Mouse (Mus musculus): Measurements from ENCODE around the gene Pdcd7. TPM values are rescaled to one million over a fixed set of nuclear protein-coding genes. Genes with fewer than 3 reads are reported as not detected.
"Not testable (repeated sequence)": the region's sequence is repeated elsewhere in the genome, so short reads cannot be mapped to it uniquely, and the experiment has no call there.

Gene Pdcd7
- total RNA-seq (2014; fragmentation: Nextera tagmentation) (7.6 and 11.1 TPM in 2 replicates), total RNA-seq (2017) (13.1 and 21.6 TPM in 2 replicates)

DNA sequence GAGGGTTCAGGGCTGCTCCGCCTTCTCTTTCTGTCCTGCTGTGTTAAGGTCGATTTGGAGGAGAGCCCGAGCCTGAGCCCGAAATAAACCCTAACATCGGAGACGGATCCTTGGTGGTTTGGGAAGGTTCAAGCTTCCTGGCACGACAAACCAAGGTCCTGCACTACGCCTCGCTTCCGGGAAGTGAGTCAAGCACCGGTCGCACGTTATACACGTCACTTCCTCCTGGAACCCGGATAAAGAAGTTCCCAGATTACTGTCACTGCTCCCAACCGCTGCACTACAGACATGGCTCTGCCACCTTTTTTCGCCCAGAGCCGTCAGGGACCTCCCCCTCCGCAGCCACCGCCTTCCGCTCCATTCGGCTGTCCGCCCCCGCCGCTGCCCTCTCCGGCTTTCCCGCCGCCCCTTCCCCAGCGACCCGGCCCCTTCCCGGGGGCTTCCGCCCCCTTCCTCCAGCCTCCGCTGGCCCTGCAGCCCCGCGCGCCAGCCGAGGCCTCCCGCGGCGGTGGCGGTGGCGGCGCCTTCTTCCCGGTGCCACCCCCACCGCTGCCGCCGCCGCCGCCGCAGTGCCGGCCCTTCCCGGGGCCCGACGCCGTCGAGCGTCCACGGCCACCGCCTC lies at the start of gene Pdcd7:
Gene Pdcd7 (plus strand): TSS at position 251 of the 622 bp plus-strand sequence.
- peak; percentile 94 for ATAC-seq (replicated peaks; ENCODE audit: low FRiP score, low TSS enrichment, poor library complexity, severe bottlenecking)

DNA sequence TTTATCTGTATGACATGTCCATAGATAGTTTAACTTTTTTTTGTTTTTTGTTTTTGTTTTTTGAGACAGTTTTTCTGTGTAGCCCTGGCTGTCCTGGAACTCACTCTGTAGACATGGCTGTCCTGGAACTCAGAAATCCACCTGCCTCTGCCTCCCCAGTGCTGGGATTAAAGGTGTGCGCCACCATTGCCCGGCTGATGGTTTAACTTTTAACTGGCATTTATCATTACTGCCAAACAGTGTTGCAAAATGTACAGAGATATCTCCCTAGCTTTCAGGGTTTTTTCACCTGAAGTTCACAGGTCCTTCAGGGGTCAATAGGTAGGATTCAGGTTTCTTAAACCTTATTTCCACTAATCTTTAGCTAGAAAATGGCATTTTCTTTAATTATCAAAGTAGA lies 48.8 kb upstream of the Pdcd7 start:
- ATAC-seq (replicated peaks; ENCODE audit: low FRiP score, low TSS enrichment, poor library complexity, severe bottlenecking): no peak

DNA sequence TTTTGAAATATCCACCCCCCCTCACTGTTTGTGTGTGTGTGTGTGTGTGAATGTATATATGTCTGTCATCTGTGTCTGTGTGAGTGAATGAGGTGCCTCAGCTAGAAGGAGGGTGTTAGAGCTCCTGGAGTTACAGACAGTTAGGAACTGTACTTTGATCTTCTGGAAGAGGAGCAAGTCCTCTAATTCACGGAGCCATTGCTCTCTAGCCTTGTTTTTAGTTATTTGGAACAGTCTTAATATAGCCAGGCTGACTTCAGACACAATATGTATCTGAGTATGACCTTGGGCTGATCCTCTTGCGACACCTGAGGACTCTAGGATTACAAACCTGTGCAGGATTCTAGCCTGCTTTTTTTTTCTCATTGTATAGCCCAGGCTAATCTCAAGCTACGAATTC lies 47.1 kb upstream of the Pdcd7 start:
- no peak for ATAC-seq (replicated peaks; ENCODE audit: low FRiP score, low TSS enrichment, poor library complexity, severe bottlenecking)

DNA sequence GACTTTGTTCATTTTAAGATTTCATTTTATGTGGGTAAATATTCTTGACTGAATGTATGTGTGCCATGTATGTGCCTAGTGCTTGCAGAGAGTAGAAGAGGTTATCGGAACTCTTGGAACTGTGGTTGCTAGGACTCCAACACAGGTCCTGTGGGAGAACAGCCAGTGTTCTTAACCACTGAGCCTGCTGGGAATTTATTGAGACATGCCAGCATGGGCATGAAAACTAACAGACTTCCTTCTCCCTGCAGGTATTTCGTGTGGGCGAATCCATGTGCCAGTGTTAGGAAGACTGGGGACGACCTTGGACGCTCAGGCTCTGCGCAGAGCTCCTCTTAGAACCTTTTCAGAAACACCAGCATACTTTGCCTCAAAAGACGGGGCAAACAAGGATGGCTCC lies 46.3 kb upstream of the Pdcd7 start:
- no peak for ATAC-seq (replicated peaks; ENCODE audit: low FRiP score, low TSS enrichment, poor library complexity, severe bottlenecking)

DNA sequence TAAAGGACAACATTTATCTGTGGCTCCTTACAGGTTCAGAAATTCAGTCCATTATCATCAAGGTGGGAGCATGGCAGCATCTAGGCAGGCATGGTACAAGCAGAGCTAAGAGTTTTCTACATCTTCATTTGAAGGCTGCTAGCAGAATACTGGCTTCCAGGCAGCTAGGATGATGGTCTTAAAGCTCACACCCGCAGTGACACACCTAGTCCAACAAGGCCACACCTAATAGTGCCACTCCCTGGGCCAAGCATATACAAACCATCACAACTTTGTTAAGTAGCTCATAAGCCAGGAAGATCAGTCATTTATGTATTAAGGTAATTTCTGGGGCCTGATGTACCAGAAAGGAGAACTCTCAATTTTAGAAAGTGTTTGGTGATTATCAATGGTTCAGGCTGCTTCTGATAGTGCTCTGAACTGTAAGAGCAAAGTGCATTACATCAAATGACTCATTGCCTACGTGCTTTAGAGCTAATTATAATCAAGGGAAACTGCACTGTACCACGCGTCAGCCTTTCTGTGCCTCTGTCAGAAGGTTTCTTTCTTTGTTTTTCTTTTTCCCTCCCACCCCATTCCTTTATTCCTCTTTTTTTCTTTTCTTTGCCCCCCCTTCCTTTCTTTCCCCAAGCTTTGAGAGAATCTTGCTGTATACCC lies 43.4 kb upstream of the Pdcd7 start:
- no peak for ATAC-seq (replicated peaks; ENCODE audit: low FRiP score, low TSS enrichment, poor library complexity, severe bottlenecking)

DNA sequence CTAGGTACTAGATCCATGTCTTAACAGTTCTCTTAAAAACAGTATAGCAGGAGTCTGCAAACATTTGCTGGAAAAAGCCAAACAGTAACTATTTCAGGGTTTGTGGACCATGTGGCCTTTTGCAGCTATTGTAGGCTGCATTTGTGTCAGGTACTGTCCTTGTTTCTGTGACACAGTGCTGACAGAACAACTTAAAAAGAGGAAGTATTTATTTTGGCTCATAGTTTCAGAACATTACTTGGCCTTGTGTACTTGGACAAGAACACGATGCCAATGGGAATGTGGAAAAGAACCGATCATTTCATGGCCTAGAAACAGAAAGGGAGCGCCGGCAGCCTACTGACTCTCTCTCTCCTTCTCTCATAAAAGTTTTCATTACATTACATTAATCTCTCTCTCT lies 42.3 kb upstream of the Pdcd7 start:
- ATAC-seq (replicated peaks; ENCODE audit: low FRiP score, low TSS enrichment, poor library complexity, severe bottlenecking): no peak

DNA sequence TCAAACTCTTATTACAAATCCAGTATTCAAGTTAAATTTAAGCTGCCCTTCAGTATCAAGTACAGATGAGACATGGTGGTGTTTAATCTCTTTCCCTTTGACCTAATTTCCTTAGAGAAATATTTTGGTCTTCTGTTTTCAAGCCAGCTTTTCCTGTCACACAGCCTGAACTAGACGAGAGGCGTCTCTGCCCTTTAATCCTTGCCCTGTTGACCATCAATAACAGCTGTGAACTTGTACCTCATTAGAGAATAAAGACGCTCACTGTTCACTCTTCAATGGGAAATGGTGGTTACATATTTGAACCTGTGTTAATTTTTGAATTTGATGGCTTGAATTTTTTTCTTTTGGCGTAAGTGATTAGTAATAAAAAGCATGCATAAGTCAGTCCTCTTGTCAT lies 41.6 kb upstream of the Pdcd7 start:
- ATAC-seq (replicated peaks; ENCODE audit: low FRiP score, low TSS enrichment, poor library complexity, severe bottlenecking): no peak

DNA sequence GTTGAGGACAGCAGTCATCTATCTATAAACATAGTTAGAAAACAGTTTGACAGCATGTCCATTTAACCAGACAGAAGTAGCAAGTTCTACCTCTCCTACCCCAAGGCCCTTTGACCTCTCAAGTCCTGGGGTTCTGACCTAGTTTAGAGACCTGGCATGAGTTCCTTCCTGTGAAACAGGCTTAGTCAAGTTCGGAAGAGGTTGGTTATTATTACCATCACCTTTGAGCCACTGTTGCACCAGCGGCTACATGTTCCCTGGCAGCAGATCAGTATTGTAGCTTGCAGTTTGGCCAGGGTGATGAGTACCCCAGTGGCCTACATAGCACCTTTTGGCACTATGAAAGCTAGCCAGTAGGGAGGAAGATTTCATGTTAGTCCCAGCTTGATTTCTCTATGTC lies 39.2 kb upstream of the Pdcd7 start:
- no peak for ATAC-seq (replicated peaks; ENCODE audit: low FRiP score, low TSS enrichment, poor library complexity, severe bottlenecking)

DNA sequence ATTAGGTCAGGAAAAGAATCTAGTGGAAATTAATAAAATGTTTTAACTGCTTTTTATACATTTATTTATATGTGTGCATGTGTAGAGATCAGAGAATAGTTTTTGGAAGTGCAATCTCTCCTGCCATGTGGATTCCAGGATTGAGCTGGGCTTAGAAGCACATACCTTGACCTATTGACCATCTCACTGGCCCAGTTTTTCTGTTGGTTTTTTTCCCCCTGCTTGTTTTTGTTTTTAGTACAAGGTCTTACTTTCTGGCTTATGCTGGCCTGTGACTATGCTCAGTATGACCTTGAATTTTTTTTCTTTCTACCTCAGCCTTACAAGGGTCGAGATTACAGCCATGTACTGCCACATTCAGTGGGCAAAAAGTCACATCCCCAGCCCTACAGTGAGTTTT lies 37.9 kb upstream of the Pdcd7 start:
- ATAC-seq (replicated peaks; ENCODE audit: low FRiP score, low TSS enrichment, poor library complexity, severe bottlenecking): no peak

DNA sequence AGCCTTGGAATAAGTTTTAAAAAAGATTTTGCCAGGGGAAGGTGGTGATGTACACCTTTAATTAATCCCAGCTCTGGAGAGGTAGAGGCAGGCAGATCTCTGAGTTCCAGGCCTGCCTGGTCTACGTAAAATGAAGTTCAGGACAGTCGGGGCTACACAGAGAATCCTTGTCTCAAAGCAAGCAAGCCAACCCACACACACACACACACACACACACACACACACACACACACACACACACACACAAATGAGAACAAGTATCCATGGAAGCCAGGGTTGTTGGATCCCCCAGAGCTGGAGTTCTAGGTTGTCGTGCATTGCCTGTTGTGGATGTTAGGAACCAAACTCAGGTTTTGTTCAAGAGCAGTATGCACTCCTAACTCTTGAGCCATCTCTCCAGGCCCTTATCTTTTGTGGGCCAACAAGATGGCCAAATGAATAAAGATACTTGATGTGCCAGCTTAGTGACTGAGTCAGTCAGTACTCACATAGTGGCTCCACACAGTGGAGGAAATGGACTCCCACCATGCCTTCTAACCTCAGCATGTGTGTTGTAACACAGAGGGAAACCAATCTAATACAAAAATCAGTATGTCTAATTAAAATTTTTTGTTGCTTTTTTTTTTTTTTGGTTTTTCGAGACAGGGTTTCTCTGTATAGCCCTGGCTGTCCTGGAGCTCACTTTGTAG lies 33.1 kb upstream of the Pdcd7 start:
- ATAC-seq (replicated peaks; ENCODE audit: low FRiP score, low TSS enrichment, poor library complexity, severe bottlenecking): no peak

DNA sequence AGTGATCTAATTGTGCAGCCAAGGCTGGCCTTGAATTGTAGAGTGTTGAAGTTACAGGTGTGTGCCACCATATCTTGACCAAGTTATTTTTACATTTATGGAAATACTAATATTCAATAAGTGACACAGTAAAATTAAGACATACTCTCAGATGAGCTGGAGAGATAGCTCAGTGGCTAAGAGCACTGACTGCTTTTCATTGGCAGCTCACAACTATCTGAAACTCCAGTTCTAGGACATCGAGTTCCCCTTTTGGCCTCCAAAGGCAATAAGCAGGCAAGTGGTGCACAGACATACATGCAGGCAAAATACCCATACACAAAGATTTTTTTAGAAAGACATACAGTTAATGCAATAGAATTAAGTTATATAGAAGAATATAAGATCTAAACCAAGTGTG lies 32.1 kb upstream of the Pdcd7 start:
- no peak for ATAC-seq (replicated peaks; ENCODE audit: low FRiP score, low TSS enrichment, poor library complexity, severe bottlenecking)

DNA sequence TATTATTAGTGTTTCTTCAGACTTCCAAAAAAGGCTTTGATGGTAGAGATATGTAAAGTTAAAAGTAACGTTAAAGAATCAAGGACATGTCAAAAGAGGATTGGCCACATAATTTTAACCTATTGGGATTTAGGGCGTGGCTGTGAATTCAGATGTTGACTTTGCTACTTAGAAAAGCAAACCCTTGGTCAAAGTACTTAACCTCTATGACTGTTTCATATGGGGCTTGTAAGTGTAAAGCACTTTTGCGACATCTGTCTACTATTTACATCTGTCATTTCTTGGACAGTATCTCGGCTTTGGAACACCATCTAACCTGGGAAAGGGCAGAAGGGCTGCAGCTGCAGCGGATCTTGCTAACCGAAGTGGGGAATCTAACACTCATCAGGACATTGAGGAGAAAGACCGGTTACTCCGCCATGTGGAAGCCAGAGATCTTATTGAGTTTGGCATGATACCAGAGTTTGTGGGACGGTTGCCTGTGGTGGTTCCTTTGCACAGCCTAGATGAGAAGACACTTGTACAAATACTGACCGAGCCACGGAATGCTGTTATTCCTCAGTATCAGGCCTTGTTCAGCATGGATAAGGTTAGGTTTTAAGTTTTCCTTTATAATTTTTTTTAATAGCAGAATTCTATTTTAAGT lies 23.5 kb upstream of the Pdcd7 start:
- no peak for ATAC-seq (replicated peaks; ENCODE audit: low FRiP score, low TSS enrichment, poor library complexity, severe bottlenecking)

DNA sequence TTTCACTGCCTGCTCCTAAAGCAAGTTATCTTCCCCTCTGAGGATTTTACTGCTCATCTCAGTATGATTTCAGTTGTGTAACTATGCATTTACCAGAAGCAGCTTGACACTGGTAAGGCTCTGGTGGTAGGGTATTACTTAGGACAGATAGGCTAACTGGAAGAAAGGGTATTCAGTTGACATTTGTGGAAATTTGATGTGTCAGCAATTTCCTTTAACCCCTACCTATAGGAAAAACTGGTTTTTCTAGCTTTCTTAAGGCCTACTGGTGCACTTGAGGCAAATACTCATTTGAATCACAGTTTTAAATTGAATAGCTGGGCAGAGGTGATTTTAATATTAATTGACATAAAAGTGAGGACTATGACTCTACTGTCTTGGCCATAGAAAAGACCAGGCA lies 19.9 kb upstream of the Pdcd7 start:
- no peak for ATAC-seq (replicated peaks; ENCODE audit: low FRiP score, low TSS enrichment, poor library complexity, severe bottlenecking)

DNA sequence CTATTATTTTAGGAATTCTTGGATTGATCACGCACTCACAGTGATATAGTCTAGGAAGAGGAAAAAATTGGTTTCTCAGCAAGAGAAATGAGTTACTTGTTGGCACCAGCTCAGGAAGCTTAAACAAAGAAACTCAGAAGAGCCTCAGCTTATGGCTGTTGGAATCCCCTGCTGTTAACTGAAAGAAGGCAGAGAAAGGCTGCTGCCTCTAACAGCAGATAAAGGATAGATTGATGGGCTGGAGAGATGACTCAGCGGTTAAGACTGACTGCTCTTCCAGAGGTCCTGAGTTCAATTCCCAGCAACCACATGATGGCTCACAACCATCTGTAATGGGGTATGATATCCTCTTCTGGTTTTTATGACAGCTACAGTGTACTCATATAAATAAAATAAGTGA lies 18.5 kb upstream of the Pdcd7 start:
- ATAC-seq (replicated peaks; ENCODE audit: low FRiP score, low TSS enrichment, poor library complexity, severe bottlenecking): no peak

DNA sequence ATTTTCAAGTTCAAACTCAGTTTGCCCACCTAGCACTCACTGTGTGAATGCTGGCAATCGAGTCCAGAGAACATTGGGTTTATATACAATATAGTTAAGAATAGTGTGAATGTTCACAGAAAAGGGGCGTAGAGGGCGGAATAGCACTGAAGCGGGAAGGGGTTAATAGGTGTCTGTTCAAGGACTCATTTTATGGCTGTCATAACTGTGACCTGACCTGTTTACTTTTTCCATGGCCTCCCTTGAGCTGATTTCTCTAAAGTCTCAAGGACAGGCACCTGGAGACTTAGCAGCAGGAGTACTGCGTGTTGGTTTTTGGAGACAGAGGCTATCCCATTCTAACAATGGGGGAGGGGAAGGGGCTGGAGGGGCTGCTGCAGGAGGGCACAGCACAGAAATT lies 11.9 kb upstream of the Pdcd7 start:
- no peak for ATAC-seq (replicated peaks; ENCODE audit: low FRiP score, low TSS enrichment, poor library complexity, severe bottlenecking)

DNA sequence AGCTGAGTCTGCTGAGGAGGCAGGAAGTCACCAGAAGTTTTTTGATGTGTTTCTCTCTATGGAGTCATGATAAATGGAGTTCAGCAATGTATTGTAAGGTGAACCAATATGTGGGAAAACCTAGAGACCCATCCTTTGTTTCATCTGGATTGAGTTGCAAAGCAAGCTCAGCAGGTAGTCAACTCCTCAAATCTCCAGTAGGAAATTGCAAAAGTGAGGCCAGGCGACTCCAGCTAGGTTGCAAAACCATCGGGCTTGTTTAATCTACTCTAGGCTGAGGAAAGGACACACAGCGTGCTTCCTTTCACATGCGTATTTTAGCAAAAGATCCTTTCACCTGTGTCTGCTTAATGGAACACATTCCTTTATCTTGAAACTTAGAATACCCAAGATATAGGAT lies 6.8 kb upstream of the Pdcd7 start:
- no peak for ATAC-seq (replicated peaks; ENCODE audit: low FRiP score, low TSS enrichment, poor library complexity, severe bottlenecking)

DNA sequence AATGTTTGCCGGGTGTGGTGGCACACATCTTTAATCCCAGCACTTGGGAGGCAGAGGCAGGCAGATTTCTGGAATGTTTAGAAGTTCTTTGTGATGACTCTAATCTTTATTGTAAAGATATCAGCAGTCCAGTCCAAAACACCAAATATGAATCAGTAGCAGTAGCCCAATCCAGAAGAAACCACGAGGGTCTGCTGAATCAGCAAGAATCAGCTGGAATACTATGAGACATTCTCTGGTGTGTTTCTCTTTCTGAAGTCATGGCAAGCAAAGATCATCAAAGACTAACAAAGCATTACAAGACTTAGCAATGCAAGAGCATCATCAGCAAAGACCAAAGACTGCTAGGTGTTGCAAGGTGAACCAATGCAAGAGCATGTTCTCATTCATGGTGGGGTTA lies 5.5 kb upstream of the Pdcd7 start:
- no peak for ATAC-seq (replicated peaks; ENCODE audit: low FRiP score, low TSS enrichment, poor library complexity, severe bottlenecking)

DNA sequence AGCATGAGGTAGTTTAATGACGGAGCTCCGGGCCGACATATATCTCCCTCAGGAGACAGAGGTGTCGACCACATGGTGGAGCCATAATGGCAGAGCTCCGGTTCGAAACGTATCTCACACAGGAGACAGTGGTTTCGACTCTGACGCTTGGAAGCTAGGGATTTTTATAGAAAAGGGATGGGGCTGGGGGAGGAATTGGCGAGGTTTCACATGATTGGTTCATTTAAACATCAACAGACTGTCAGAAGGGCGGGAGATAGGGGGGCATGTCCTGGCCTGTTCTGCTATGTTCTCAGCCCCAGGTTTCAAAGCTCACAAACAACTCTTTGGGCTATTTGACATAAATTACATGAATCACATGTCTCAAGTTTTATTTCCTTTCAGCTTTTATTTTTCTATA lies 465 bp upstream of the Pdcd7 start:
- ATAC-seq (replicated peaks; ENCODE audit: low FRiP score, low TSS enrichment, poor library complexity, severe bottlenecking): not testable (repeated sequence)

DNA sequence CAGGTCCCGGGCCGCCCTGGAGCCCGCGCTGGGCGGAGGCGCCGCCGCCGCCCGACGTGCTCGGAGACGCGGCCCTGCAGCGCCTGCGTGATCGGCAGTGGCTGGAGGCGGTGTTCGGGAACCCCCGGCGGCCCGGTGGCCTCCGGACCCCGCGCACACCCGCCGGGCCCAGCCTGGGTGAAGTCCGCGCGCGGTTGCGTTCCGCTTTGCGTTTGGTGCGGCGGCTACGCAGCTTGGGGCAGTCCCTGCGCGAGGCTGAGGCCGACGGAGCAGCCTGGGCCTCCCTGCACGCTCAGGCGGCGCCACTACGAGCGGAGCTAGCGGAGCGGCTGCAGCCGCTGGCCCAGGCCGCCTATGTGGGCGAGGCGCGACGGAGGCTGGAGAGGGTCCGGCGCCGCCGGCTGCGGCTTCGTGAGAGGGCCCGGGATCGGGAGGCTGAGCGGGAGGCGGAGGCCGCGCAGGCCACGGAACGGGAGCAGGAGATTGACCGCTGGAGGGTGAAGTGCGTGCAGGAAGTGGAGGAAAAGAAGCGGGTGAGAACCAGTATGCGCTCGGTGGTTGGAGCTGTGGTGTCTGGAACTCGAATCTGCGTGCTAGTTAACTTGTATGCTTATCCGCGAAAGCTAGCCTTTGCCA lies 690 bp downstream of the Pdcd7 start:
- peak; percentile 37 for ATAC-seq (replicated peaks; ENCODE audit: low FRiP score, low TSS enrichment, poor library complexity, severe bottlenecking)
